Mouse (Mus musculus) thymus, postnatal 0 days (tissue): ENCODE measurements around the gene Ndufc2. TPM values are rescaled to one million over a fixed set of nuclear protein-coding genes. Genes with fewer than 3 reads are reported as not detected.
A peak's percentile ranks its signal among the peaks of the same experiment; 100 is the strongest.
"Not testable (repeated sequence)": the region's sequence is repeated elsewhere in the genome, so short reads cannot be mapped to it uniquely, and the experiment has no call there.

Experiments
- DNase-seq: peaks from one replicate; pipeline ENCODE4 v3.0.0-alpha.2; 2015; ENCODE audit warnings: low spot score
- polyA plus RNA-seq: library from polyadenylated mRNA; unstranded; fragments of >200 nt; fragmentation: Nextera tagmentation; extraction: Ambion mirVana; gene quantifications from 2 replicates; pipeline ENCODE4 v1.2.1, GENCODE M21; 2015

Gene Ndufc2
- polyA plus RNA-seq, 1 experiment from 2014 or later = 485 TPM

- DNase-seq = peak; percentile 80
Measured at GRCm38 (mm10) chr7:97424621-97425245, 24.9 kb downstream of the Ndufc2 start.

GRCm38 (mm10) chr7:97426566-97426965 lies 26.8 kb downstream of the Ndufc2 start:
- no peak for DNase-seq

GRCm38 (mm10) chr7:97427296-97427695 lies 27.5 kb downstream of the Ndufc2 start:
- no peak for DNase-seq

GRCm38 (mm10) chr7:97427778-97428420 lies 28.1 kb downstream of the Ndufc2 start:
- DNase-seq = no peak

GRCm38 (mm10) chr7:97429705-97430104 lies 29.9 kb downstream of the Ndufc2 start:
- DNase-seq = no peak

GRCm38 (mm10) chr7:97433517-97433916 lies 33.7 kb downstream of the Ndufc2 start:
- not testable (repeated sequence) for DNase-seq

GRCm38 (mm10) chr7:97434517-97434916 lies 34.7 kb downstream of the Ndufc2 start:
- no peak for DNase-seq

GRCm38 (mm10) chr7:97438986-97439385 lies 39.2 kb downstream of the Ndufc2 start:
- DNase-seq = no peak

GRCm38 (mm10) chr7:97446171-97446925 lies 46.5 kb downstream of the Ndufc2 start:
- DNase-seq = peak; percentile 39

- no peak for DNase-seq
Measured at GRCm38 (mm10) chr7:97447050-97447531, 47.3 kb downstream of the Ndufc2 start.

- not testable (repeated sequence) for DNase-seq
Measured at GRCm38 (mm10) chr7:97451023-97451422, 51.2 kb downstream of the Ndufc2 start, which contains the start of gene Kctd14. TSS of gene Kctd14 (plus strand) at chr7:97451323.

- peak; percentile 42 for DNase-seq
Measured at GRCm38 (mm10) chr7:97452196-97452595, 52.4 kb downstream of the Ndufc2 start.

- peak; percentile 30 for DNase-seq
Measured at GRCm38 (mm10) chr7:97453141-97453921, 53.5 kb downstream of the Ndufc2 start.

GRCm38 (mm10) chr7:97454795-97455194 lies 55.0 kb downstream of the Ndufc2 start:
- no peak for DNase-seq

GRCm38 (mm10) chr7:97455577-97455976 lies 55.8 kb downstream of the Ndufc2 start:
- peak; percentile 8 for DNase-seq

Other genes with a start within 250 kb of the Ndufc2 start
- gene Usp35, start 68.0 kb upstream of the Ndufc2 start, polyA plus RNA-seq = 3.1 and 4.2 TPM in 2 replicates
- 1.4 and 1.6 TPM in 2 replicates for gene Kctd21, start 67.7 kb upstream of the Ndufc2 start, polyA plus RNA-seq
- 31.7 and 35.8 TPM in 2 replicates for gene Alg8, start 28.4 kb upstream of the Ndufc2 start, polyA plus RNA-seq
- gene Thrsp, start 17.7 kb downstream of the Ndufc2 start, polyA plus RNA-seq = 3.2 and 3.4 TPM in 2 replicates
- 2.0 and 2.3 TPM in 2 replicates for gene Kctd14, start 51.3 kb downstream of the Ndufc2 start, polyA plus RNA-seq
- gene Ints4, start 81.0 kb downstream of the Ndufc2 start, polyA plus RNA-seq = 32.0 and 34.7 TPM in 2 replicates
- 67.9 and 73.3 TPM in 2 replicates for gene Aamdc, start 179.5 kb downstream of the Ndufc2 start, polyA plus RNA-seq
- gene Rsf1, start 179.9 kb downstream of the Ndufc2 start, polyA plus RNA-seq = 24.3 and 29.2 TPM in 2 replicates